Mouse (Mus musculus): ENCODE results near the gene Cdc7.

GRCm38 (mm10) chr5:106960451-106960850, 3.7 kb upstream of the Cdc7 start:
- no peak for TF ChIP-seq CTCF (IDR thresholded peaks at IDR 0.05; ENCODE audit: low read depth, low read length)
- no peak for TF ChIP-seq POLR2A (IDR thresholded peaks at IDR 0.05; ENCODE audit: extremely low read depth, insufficient read depth, low read length)

Data from liver, adult 2 months (tissue).